Mouse (Mus musculus) intestine, embryonic 16.5 days (tissue): ENCODE results near the gene Trim71. TPM values are rescaled to one million over a fixed set of nuclear protein-coding genes. Genes with fewer than 3 reads are reported as not detected.

Experiments
- ATAC-seq: fragments of 200-750 bp; cut with Nextera tagmentation; 2 replicates; pipeline ENCODE4 v1.8.0; 2017; ENCODE audit warnings: moderate TSS enrichment, moderate library complexity
- H3K27ac ChIP-seq: fragments of 300-500 bp; sonication (generic); 2 replicates; pipeline ENCODE4 v1.5.1; 2014; ENCODE audit warnings: mild to moderate bottlenecking, low read length
- H3K27me3 ChIP-seq: fragments of 300-500 bp; sonication (generic); replicated peaks from 2 replicates; pipeline ENCODE4 v1.6.1; 2014; ENCODE audit warnings: low read length, control low read depth, mixed read lengths; ENCODE audit not compliant: control insufficient read depth, insufficient read depth
- H3K36me3 ChIP-seq: fragments of 300-500 bp; sonication (generic); 2 replicates; pipeline ENCODE4 v1.6.1; 2014; ENCODE audit warnings: low read length, control low read depth; ENCODE audit not compliant: control insufficient read depth, insufficient read depth
- H3K4me1 ChIP-seq: fragments of 300-500 bp; sonication (generic); 2 replicates; pipeline ENCODE4 v1.6.1; 2014; ENCODE audit warnings: low read length, control low read depth, mixed read lengths; ENCODE audit not compliant: control insufficient read depth, insufficient read depth
- H3K4me2 ChIP-seq: fragments of 300-500 bp; sonication (generic); 2 replicates; pipeline ENCODE4 v1.6.1; 2014; ENCODE audit warnings: low read depth, low read length, control low read depth
- H3K4me3 ChIP-seq: fragments of 300-500 bp; sonication (generic); 2 replicates; pipeline ENCODE4 v1.5.1; 2014; ENCODE audit warnings: mild to moderate bottlenecking, low read length
- H3K9ac ChIP-seq: fragments of 300-500 bp; sonication (generic); 2 replicates; pipeline ENCODE4 v1.6.1; 2014; ENCODE audit warnings: low read depth, low read length
- H3K9me3 ChIP-seq: fragments of 300-500 bp; sonication (generic); 2 replicates; pipeline ENCODE4 v1.6.1; 2016; ENCODE audit warnings: low read length, control low read depth; ENCODE audit not compliant: control insufficient read depth
- WGBS: fragments of 180-500 bp; shearing (Covaris S2); extraction: QIAGEN DNeasy Blood & Tissue Kit; methylation state at CpG from one replicate; pipeline ENCODE4 v1.1.7; 2014; 5-methylcytosine and 5-hydroxymethylcytosine counted together
- polyA plus RNA-seq: library from polyadenylated mRNA; unstranded; fragments of >200 nt; fragmentation: Nextera tagmentation; extraction: Ambion mirVana; gene quantifications from 2 replicates; pipeline ENCODE4 v1.2.1, GENCODE M21; 2015

The Trim71 gene
- polyA plus RNA-seq, 1 experiment from 2014 or later, result 4.0 TPM

- Histone ChIP-seq H3K9ac (peak overlapping the region; percentile 90), H3K4me2 (peak overlapping the region; percentile 83), H3K9me3 (no peaks in the 10 kb centered on the region), H3K27ac (no peak overlapping the region), H3K4me1 (peaks cover 8% of the 10 kb centered on the region), H3K27me3 (peaks cover 35% of the 10 kb centered on the region), H3K36me3 (no peaks in the 10 kb centered on the region), H3K4me3 (peak overlapping the region; percentile 69)
- 2% methylated on average over 36 of the region's 36 CpGs for WGBS
- no peak for ATAC-seq
Measured at GRCm38 (mm10) chr9:114560771-114561670, 3.1 kb downstream of the Trim71 start.

GRCm38 (mm10) chr9:114560141-114560540 lies 4.0 kb downstream of the Trim71 start:
- H3K27me3 ChIP-seq, result peaks cover 35% of the 10 kb centered on the region
- ATAC-seq, result no peak

GRCm38 (mm10) chr9:114557086-114557485 lies 7.1 kb downstream of the Trim71 start:
- H3K4me2 ChIP-seq, result peak overlapping the region; percentile 44
- ATAC-seq, result 0 out of 2 replicates have a peak, but pooled peaks have one; percentile 24
- H3K4me3 ChIP-seq, result peak overlapping the region; percentile 1; the same call in 1 of the 2 replicates
- peaks cover 22% of the 10 kb centered on the region for H3K4me1 ChIP-seq
- H3K27ac ChIP-seq, result peak overlapping the region; percentile 79
- 19% methylated on average over 7 of the region's 7 CpGs for WGBS
- no peaks in the 10 kb centered on the region for H3K9me3 ChIP-seq
- peaks cover 17% of the 10 kb centered on the region for H3K27me3 ChIP-seq
- no peaks in the 10 kb centered on the region for H3K36me3 ChIP-seq
- peak overlapping the region; percentile 20 for H3K9ac ChIP-seq

More at GRCm38 (mm10) chr9:114560141-114560540, 4.0 kb downstream of the Trim71 start:
- 18% methylated on average over 7 of the region's 7 CpGs for WGBS
- peak overlapping the region; percentile 69 for H3K4me3 ChIP-seq
- H3K27ac ChIP-seq, result no peak overlapping the region; the same call in 1 of the 2 replicates
- no peaks in the 10 kb centered on the region for H3K36me3 ChIP-seq
- H3K9ac ChIP-seq, result peak overlapping the region; percentile 90
- H3K4me1 ChIP-seq, result peaks cover 10% of the 10 kb centered on the region
- peak overlapping the region; percentile 83 for H3K4me2 ChIP-seq
- no peaks in the 10 kb centered on the region for H3K9me3 ChIP-seq

GRCm38 (mm10) chr9:114556276-114556855 lies 7.8 kb downstream of the Trim71 start:
- H3K27ac ChIP-seq, result peak overlapping the region; percentile 79; the same call in 1 of the 2 replicates
- peak overlapping the region; percentile 13; the same call in 1 of the 2 replicates for H3K4me3 ChIP-seq

GRCm38 (mm10) chr9:114554355-114554979 lies 9.7 kb downstream of the Trim71 start:
- no peaks in the 10 kb centered on the region; the same call in 1 of the 2 replicates for H3K27me3 ChIP-seq
- peak; percentile 77 for ATAC-seq
- 46% methylated on average over 5 of the region's 5 CpGs for WGBS

More at GRCm38 (mm10) chr9:114556276-114556855, 7.8 kb downstream of the Trim71 start:
- 39% methylated on average over 10 of the region's 10 CpGs for WGBS
- ATAC-seq, result no peak
- Histone ChIP-seq H3K9ac (peak overlapping the region; percentile 46; the same call in 1 of the 2 replicates), H3K9me3 (no peaks in the 10 kb centered on the region), H3K4me2 (peak overlapping the region; percentile 44), H3K4me1 (peaks cover 22% of the 10 kb centered on the region), H3K36me3 (no peaks in the 10 kb centered on the region), H3K27me3 (peaks cover 9% of the 10 kb centered on the region; the same call in 1 of the 2 replicates)

GRCm38 (mm10) chr9:114553828-114554227 lies 10.3 kb downstream of the Trim71 start:
- no peak overlapping the region; the same call in 1 of the 2 replicates for H3K9ac ChIP-seq
- H3K4me2 ChIP-seq, result no peak overlapping the region
- no peaks in the 10 kb centered on the region; the same call in 1 of the 2 replicates for H3K27me3 ChIP-seq
- H3K36me3 ChIP-seq, result no peaks in the 10 kb centered on the region
- no peak overlapping the region for H3K4me3 ChIP-seq
- no peaks in the 10 kb centered on the region for H3K9me3 ChIP-seq
- no peak for ATAC-seq
- H3K27ac ChIP-seq, result 0 out of 2 replicates have a peak overlapping the region, but pooled peaks have one; percentile 9
- peaks cover 32% of the 10 kb centered on the region for H3K4me1 ChIP-seq

More at GRCm38 (mm10) chr9:114554355-114554979, 9.7 kb downstream of the Trim71 start:
- H3K4me1 ChIP-seq, result peaks cover 28% of the 10 kb centered on the region
- H3K9ac ChIP-seq, result no peak overlapping the region; the same call in 1 of the 2 replicates
- no peaks in the 10 kb centered on the region for H3K36me3 ChIP-seq
- no peak overlapping the region for H3K4me2 ChIP-seq
- no peak overlapping the region for H3K4me3 ChIP-seq
- peak overlapping the region; percentile 39 for H3K27ac ChIP-seq
- no peaks in the 10 kb centered on the region for H3K9me3 ChIP-seq

- H3K4me2 ChIP-seq, result 0 out of 2 replicates have a peak overlapping the region, but pooled peaks have one; percentile 4
- no peak overlapping the region for H3K4me3 ChIP-seq
- H3K4me1 ChIP-seq, result peaks cover 46% of the 10 kb centered on the region
- H3K27ac ChIP-seq, result peak overlapping the region; percentile 52
- no peaks in the 10 kb centered on the region for H3K9me3 ChIP-seq
- WGBS, result 34% methylated on average over 6 of the region's 6 CpGs
- H3K27me3 ChIP-seq, result no peaks in the 10 kb centered on the region
- H3K9ac ChIP-seq, result no peak overlapping the region
- ATAC-seq, result no peak
- H3K36me3 ChIP-seq, result no peaks in the 10 kb centered on the region
Measured at GRCm38 (mm10) chr9:114550033-114550432, 14.1 kb downstream of the Trim71 start.

- no peaks in the 10 kb centered on the region for H3K36me3 ChIP-seq
- 35% methylated on average over 5 of the region's 5 CpGs for WGBS
- H3K27me3 ChIP-seq, result no peaks in the 10 kb centered on the region
- H3K4me1 ChIP-seq, result peaks cover 51% of the 10 kb centered on the region
- no peak overlapping the region for H3K9ac ChIP-seq
- H3K4me3 ChIP-seq, result no peak overlapping the region
- ATAC-seq, result no peak
- peak overlapping the region; percentile 97 for H3K27ac ChIP-seq
- no peaks in the 10 kb centered on the region for H3K9me3 ChIP-seq
- H3K4me2 ChIP-seq, result no peak overlapping the region; the same call in 1 of the 2 replicates
Measured at GRCm38 (mm10) chr9:114549117-114549516, 15.1 kb downstream of the Trim71 start.
